Mouse (Mus musculus) heart, adult 2 months (tissue): ENCODE data around the gene Sptbn4.

Experiments used
- CTCF ChIP-seq: fragments of 200-600 bp; IDR thresholded peaks from 2 replicates; pipeline ENCODE4 v1.8.1; 2022; ENCODE audit warnings: antibody characterized with exemption, mild to moderate bottlenecking, moderate library complexity
- POLR2A ChIP-seq: fragments of 200-500 bp; IDR thresholded peaks from 2 replicates; pipeline ENCODE4 v1.6.1; 2011; ENCODE audit warnings: mild to moderate bottlenecking, low read depth, low read length, control low read depth; ENCODE audit not compliant: insufficient read depth

GRCm38 (mm10) chr7:27486102-27486769 is 38.8 kb upstream of the Sptbn4 start:
- TF ChIP-seq POLR2A (no peak), CTCF (no peak)
